Mouse (Mus musculus) intestine, embryonic 14.5 days (tissue): ENCODE data around the gene Drd5. TPM values are rescaled to one million over a fixed set of nuclear protein-coding genes. Genes with fewer than 3 reads are reported as not detected.

ENCODE experiments used
- ATAC-seq: fragments of 200-750 bp; cut with Nextera tagmentation; replicated peaks from 2 replicates; pipeline ENCODE4 v1.8.0; 2017; ENCODE audit warnings: low read depth, moderate number of reproducible peaks, moderate TSS enrichment, moderate library complexity; ENCODE audit not compliant: low FRiP score, low TSS enrichment
- DNase-seq: peaks from one replicate; pipeline ENCODE4 v3.0.0-alpha.2; 2018; ENCODE audit warnings: low spot score
- H3K27ac ChIP-seq: fragments of 300-500 bp; sonication (generic); 2 replicates; pipeline ENCODE4 v1.5.1; 2014; ENCODE audit warnings: low read depth, mild to moderate bottlenecking, control low read depth
- H3K27me3 ChIP-seq: fragments of 300-500 bp; sonication (generic); replicated peaks from 2 replicates; pipeline ENCODE4 v1.6.1; 2014; ENCODE audit warnings: low read length, control low read depth; ENCODE audit not compliant: control insufficient read depth, insufficient read depth
- H3K36me3 ChIP-seq: fragments of 300-500 bp; sonication (generic); 2 replicates; pipeline ENCODE4 v1.6.1; 2014; ENCODE audit warnings: low read length, control low read depth; ENCODE audit not compliant: control insufficient read depth, insufficient read depth
- H3K4me1 ChIP-seq: fragments of 300-500 bp; sonication (generic); replicated peaks from 2 replicates; pipeline ENCODE4 v1.6.1; 2014; ENCODE audit warnings: low read length, control low read depth, mixed read lengths; ENCODE audit not compliant: control insufficient read depth, insufficient read depth
- H3K4me2 ChIP-seq: fragments of 300-500 bp; sonication (generic); 2 replicates; pipeline ENCODE4 v1.6.1; 2014; ENCODE audit warnings: low read length
- H3K4me3 ChIP-seq: fragments of 300-500 bp; sonication (generic); 2 replicates; pipeline ENCODE4 v1.5.1; 2014; ENCODE audit warnings: low read depth, low read length, control low read depth, mixed read lengths
- H3K9ac ChIP-seq: fragments of 300-500 bp; sonication (generic); 2 replicates; pipeline ENCODE4 v1.6.1; 2014; ENCODE audit warnings: mild to moderate bottlenecking, low read length
- H3K9me3 ChIP-seq: fragments of 300-500 bp; sonication (generic); 2 replicates; pipeline ENCODE4 v1.6.1; 2016; ENCODE audit warnings: low read length, control low read depth; ENCODE audit not compliant: control insufficient read depth
- WGBS: fragments of 180-500 bp; shearing (Covaris S2); extraction: QIAGEN DNeasy Blood & Tissue Kit; methylation state at CpG from one replicate; pipeline ENCODE4 v1.1.7; 2014; 5-methylcytosine and 5-hydroxymethylcytosine counted together
- polyA plus RNA-seq: library from polyadenylated mRNA; unstranded; fragments of >200 nt; fragmentation: Nextera tagmentation; extraction: Ambion mirVana; gene quantifications from 2 replicates; pipeline ENCODE4 v1.2.1, GENCODE M21; 2014

Drd5 gene
- not detected in 2 replicates for polyA plus RNA-seq

GRCm38 (mm10) chr5:38318966-38319786 is at the start of gene Drd5:
TSS of gene Drd5 (plus strand) at chr5:38319367.
- Histone ChIP-seq H3K27ac (no peak within 1 kb of the TSS), H3K4me1 (no peaks in the 10 kb centered on the region), H3K4me3 (peak within 1 kb of the TSS; percentile 34), H3K27me3 (peaks cover 50% of the 10 kb centered on the region), H3K36me3 (no peaks in the 10 kb centered on the region), H3K9ac (no peak within 1 kb of the TSS), H3K9me3 (no peaks in the 10 kb centered on the region), H3K4me2 (peak within 1 kb of the TSS; percentile 52)
- 2% methylated on average over 65 of the region's 67 CpGs for WGBS
- DNase-seq (no peak), ATAC-seq (no peak)

DNA sequence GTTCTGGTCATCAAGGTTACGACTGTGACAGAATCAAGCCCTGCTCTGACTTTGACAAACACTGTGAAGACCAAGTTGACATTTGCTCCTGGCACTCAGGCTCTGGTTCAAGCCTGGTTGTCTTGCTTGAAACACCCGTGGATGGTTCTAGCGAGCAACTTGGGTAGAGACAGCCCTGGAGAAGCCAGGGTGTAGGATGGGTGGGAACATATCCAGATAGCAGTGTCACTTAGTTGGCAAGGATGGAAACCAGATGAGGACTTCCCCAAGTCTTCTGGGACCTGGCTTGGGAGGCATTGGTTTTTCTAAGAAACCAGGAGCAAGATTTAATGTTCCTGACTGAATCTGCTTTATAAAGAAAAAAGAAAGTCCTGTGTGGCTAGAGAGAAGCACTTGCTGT is 48.2 kb upstream of the Drd5 start:
- no peak overlapping the region for H3K9ac ChIP-seq
- DNase-seq (no peak), ATAC-seq (no peak)
- 89% methylated on average over 3 of the region's 3 CpGs for WGBS
- H3K4me2 ChIP-seq: no peak overlapping the region
- H3K4me3 ChIP-seq: no peak overlapping the region
- H3K27ac ChIP-seq: no peak overlapping the region
- no peaks in the 10 kb centered on the region for H3K4me1 ChIP-seq
- H3K27me3 ChIP-seq: peaks cover 25% of the 10 kb centered on the region
- H3K36me3 ChIP-seq: peaks cover 47% of the 10 kb centered on the region
- no peaks in the 10 kb centered on the region for H3K9me3 ChIP-seq

DNA sequence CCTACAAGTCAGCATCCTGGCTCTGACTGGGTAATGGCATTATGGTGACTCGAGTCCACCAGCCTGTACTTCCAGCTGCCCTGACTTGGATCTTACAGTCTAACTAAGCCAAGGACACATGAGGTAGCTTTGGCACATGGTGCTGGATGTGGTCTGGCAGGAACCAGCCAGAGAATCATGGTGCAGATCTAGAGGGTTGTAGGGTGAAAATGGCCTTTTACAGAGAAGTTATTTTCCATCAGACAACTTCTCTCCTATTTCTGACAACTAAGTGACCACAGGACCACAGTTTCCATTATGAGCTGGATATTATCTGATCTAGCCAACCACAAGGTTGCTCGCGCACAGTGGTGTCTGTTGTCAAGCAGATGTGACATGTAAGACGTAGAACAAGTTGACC is 45.3 kb upstream of the Drd5 start:
- Histone ChIP-seq H3K4me2 (no peak overlapping the region), H3K4me1 (no peaks in the 10 kb centered on the region; the same call in 1 of the 2 replicates), H3K27me3 (peaks cover 54% of the 10 kb centered on the region), H3K9ac (no peak overlapping the region), H3K4me3 (no peak overlapping the region), H3K9me3 (no peaks in the 10 kb centered on the region), H3K36me3 (peaks cover 23% of the 10 kb centered on the region), H3K27ac (no peak overlapping the region)
- DNase-seq: no peak
- no peak for ATAC-seq
- WGBS: 90% methylated on average over 4 of the region's 4 CpGs

GRCm38 (mm10) chr5:38275771-38276170 is 43.4 kb upstream of the Drd5 start, which contains the start of gene Otop1:
TSS of gene Otop1 (plus strand) at chr5:38275972.
- Histone ChIP-seq H3K9me3 (no peaks in the 10 kb centered on the region), H3K9ac (no peak within 1 kb of the TSS), H3K4me2 (no peak within 1 kb of the TSS), H3K27me3 (peaks cover 67% of the 10 kb centered on the region), H3K27ac (no peak within 1 kb of the TSS), H3K36me3 (peaks cover 8% of the 10 kb centered on the region; the same call in 1 of the 2 replicates), H3K4me3 (no peak within 1 kb of the TSS), H3K4me1 (no peaks in the 10 kb centered on the region; the same call in 1 of the 2 replicates)
- no peak for ATAC-seq
- no peak for DNase-seq
- 8% methylated on average over 4 of the region's 4 CpGs for WGBS

DNA sequence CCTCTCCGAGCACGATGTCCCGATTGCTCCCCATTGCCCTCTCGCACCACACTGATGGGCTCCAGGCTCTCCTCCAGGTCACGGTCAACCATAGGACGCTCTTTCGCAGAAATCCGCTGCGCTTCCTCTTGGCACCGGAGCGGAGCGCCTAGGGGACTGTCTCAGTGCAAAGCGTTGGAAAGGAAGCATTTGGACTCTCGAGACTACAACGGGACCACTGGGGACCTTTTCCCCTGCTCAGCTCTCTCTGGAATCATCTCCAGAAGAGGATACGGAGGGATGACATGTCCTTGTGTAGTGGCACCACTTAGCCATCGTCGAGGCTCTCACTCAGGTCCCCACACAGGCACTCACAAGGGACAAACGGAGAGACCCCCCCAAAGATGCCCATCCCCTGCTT is 42.7 kb upstream of the Drd5 start:
- no peak overlapping the region for H3K4me2 ChIP-seq
- H3K9ac ChIP-seq: no peak overlapping the region
- peaks cover 1% of the 10 kb centered on the region; the same call in 1 of the 2 replicates for H3K36me3 ChIP-seq
- no peaks in the 10 kb centered on the region for H3K9me3 ChIP-seq
- no peak overlapping the region for H3K27ac ChIP-seq
- no peaks in the 10 kb centered on the region; the same call in 1 of the 2 replicates for H3K4me1 ChIP-seq
- WGBS: 2% methylated on average over 19 of the region's 19 CpGs
- no peak overlapping the region for H3K4me3 ChIP-seq
- H3K27me3 ChIP-seq: peaks cover 67% of the 10 kb centered on the region
- ATAC-seq (no peak), DNase-seq (no peak)

GRCm38 (mm10) chr5:38277098-38277866 is 41.9 kb upstream of the Drd5 start:
- peak overlapping the region; percentile 18 for H3K4me3 ChIP-seq
- DNase-seq (peak; percentile 53), ATAC-seq (no peak)
- H3K27ac ChIP-seq: no peak overlapping the region
- H3K4me2 ChIP-seq: peak overlapping the region; percentile 41
- no peaks in the 10 kb centered on the region; the same call in 1 of the 2 replicates for H3K4me1 ChIP-seq
- H3K27me3 ChIP-seq: peaks cover 67% of the 10 kb centered on the region
- no peaks in the 10 kb centered on the region for H3K9me3 ChIP-seq
- WGBS: 2% methylated on average over 45 of the region's 65 CpGs
- no peaks in the 10 kb centered on the region for H3K36me3 ChIP-seq
- no peak overlapping the region for H3K9ac ChIP-seq

DNA sequence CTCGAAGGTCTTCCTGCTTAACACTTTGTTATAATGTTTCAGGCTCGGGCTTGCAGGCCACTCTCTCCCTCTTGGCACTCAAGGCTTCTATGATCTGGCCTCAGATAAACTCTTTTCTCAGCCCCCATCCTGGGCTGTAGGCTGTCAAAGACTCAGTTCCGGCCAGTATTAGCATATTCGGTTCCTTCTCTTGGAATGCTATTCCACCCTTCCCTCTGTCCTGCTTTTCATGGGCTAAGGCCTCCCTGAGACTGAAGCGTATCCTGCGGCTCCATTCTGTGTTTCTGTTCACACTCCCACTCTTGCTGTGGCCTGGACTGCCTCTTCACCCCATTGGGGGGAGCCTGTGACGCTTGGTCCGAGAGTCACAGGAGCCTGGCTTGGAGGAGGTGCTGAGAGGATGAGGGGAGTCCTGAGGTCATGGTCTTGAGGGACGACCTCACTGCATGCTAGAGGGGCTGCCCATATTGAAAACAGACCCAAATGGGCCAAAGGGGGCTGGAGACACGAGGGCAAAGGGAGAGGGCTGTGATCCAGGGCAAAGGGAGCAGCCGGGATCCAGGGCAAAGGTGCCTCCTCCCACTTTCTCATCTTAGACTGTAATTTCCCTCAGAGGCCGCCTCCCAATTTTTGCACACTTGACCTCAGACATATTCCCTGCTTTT is 41.1 kb upstream of the Drd5 start:
- H3K4me2 ChIP-seq: no peak overlapping the region
- H3K4me3 ChIP-seq: peak overlapping the region; percentile 18; the same call in 1 of the 2 replicates
- ATAC-seq: no peak
- no peaks in the 10 kb centered on the region; the same call in 1 of the 2 replicates for H3K4me1 ChIP-seq
- no peak overlapping the region for H3K27ac ChIP-seq
- 18% methylated on average over 12 of the region's 12 CpGs for WGBS
- DNase-seq: no peak
- no peaks in the 10 kb centered on the region for H3K36me3 ChIP-seq
- H3K9ac ChIP-seq: no peak overlapping the region
- no peaks in the 10 kb centered on the region for H3K9me3 ChIP-seq
- peaks cover 67% of the 10 kb centered on the region for H3K27me3 ChIP-seq

- ATAC-seq: no peak
- WGBS: 46% methylated on average over 1 of the region's 1 CpGs
- no peak for DNase-seq
- Histone ChIP-seq H3K4me2 (no peak overlapping the region), H3K4me3 (no peak overlapping the region), H3K27me3 (peaks cover 51% of the 10 kb centered on the region), H3K27ac (no peak overlapping the region), H3K9me3 (no peaks in the 10 kb centered on the region), H3K36me3 (no peaks in the 10 kb centered on the region), H3K4me1 (no peaks in the 10 kb centered on the region; the same call in 1 of the 2 replicates), H3K9ac (no peak overlapping the region)
These were observed 39.1 kb upstream of the Drd5 start for GRCm38 (mm10) chr5:38280075-38280474.
